Mouse (Mus musculus): ENCODE data around the gene Tigar. TPM values are rescaled to one million over a fixed set of nuclear protein-coding genes. Genes with fewer than 3 reads are reported as not detected.

Tigar gene
- total RNA-seq, 2 experiments from 2014 or later, result 24.9 to 29.8 TPM

DNA sequence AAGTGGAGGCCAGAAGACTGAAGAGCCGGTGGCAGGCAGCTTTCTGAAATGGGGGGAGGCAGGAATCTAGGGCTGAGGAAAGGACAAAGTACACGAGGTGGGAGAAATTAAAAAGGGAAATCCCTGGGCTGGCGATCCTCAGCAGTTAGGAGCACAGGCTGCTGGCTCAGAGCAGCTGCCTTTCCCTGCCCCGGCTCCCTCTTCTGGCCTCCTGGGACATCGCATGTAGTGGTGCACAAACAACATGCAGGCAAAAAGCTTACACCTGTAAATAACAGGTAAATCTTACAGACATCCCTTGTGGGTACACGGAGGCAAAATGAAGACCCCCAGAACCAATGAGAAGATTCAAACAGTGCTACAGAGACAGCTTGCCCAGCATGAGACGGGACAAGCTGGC, 14.8 kb downstream of the Tigar start:
- peak; percentile 25 to 44 for DNase-seq (ENCODE audit: low spot score in 2 of 2)

DNA sequence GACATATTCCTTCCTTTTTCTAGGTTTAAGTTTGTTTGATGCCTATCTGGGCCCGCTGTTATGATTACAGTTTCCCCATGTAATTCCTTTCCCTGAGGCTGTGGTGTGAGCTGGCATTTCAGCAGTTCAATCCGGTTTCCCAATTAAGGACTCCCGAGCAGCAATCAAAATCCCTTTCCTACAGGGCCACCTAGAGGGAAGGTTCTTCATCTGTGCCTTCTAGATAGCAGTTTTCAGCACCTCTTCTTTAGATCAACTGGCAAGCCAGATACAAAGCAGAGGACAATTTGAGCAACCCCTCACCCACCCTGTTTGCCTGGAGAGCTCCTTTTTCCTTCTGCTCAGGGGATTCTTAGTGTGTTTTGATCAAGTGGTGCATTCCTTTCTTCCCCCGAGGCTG, 22.6 kb downstream of the Tigar start:
- peak; percentile 63 to 72 for DNase-seq (ENCODE audit: low spot score in 2 of 2)

DNA sequence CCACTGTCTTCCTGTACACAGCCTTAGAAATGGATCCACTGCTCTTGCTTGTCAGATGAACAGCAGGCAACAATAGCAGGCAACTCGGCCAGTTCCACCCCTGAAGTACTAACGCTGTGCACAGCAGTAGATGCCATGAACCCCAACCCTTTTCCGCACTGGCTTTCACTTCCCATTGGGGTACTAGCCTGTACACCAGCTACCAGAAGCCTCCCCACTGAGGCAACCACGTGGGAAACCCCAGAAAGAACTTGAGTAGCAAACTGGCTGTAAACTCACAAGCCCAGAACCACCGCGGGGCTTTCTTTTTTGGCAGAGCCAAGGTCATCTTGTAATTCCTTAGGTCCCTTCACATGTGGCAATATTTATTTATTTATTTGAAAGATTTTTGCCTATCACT, 27.5 kb downstream of the Tigar start:
- no peak for DNase-seq (ENCODE audit: low spot score in 2 of 2)

DNA sequence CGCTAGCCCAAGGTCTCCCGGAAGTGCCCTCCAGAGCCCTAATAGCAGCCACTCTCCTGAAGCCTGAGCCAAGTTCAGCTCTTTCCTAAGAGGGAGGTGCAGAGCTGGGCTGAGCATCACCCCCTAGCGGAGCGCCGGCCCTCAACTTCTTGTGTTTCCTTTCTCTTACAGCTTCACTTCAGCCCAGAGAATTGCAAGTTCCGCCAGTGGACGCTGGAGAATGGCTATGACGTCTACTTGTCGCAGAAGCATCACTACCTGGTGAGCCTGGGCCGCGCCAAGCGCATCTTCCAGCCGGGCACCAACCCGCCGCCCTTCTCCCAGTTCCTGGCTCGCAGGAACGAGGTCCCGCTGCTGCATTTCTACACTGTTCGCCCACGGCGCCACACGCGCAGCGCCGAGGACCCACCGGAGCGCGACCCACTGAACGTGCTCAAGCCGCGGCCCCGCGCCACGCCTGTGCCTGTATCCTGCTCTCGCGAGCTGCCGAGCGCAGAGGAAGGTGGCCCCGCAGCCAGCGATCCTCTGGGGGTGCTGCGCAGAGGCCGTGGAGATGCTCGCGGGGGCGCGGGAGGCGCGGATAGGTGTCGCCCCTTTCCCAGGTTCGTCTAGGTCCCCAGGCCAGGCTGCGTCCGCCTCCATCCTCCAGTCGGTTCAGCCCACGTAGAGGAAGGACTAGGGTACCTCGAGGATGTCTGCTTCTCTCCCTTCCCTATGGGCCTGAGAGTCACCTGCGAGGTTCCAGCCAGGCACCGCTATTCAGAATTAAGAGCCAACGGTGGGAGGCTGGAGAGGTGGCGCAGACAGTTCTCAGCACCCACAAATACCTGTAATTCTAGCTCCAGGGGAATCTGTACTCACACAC, 29.3 kb downstream of the Tigar start:
- DNase-seq (ENCODE audit: low spot score in 2 of 2), result peak; percentile 75 to 87

DNA sequence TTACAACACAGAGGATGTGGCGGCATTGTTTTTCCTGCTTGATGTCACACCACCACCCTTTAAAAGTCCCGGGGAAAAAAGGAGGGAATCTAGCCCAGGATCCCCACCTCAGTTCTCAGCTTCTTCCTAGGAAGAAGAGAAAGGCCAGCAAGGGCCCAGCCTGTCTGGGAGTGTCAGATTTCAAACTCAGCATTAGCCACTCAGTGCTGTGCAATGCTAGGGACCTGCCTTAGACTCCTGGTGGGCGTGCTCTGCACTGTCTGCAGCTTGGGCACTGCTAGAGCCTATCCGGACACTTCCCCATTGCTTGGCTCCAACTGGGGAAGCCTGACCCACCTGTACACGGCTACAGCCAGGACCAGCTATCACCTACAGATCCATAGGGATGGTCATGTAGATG, 36.5 kb downstream of the Tigar start, which contains the start of gene Fgf23:
Fgf23 (plus strand) TSS at position 86 of the 400 bp plus-strand sequence.
- no peak for DNase-seq (ENCODE audit: low spot score in 2 of 2)

DNA sequence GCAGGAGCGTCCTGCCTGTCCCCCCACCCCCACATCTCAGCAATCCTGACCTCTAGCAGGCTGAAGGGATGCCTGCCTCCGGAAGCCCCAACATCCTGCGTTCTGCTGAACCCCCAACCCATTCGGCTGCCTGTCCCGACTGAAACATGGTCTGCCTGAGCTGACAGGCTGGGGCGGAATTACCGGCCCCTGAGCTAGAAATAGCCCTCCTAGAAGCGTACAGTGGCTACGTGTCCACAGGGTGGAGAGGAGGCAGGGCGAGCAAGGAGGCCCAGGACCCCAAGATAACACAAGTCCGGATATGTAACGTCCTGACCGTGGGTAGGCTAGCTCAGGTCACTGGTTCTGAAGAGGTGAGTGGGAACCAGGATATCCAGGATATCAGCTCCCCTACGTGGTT, 44.5 kb downstream of the Tigar start:
- DNase-seq (ENCODE audit: low spot score in 2 of 2), result no peak

DNA sequence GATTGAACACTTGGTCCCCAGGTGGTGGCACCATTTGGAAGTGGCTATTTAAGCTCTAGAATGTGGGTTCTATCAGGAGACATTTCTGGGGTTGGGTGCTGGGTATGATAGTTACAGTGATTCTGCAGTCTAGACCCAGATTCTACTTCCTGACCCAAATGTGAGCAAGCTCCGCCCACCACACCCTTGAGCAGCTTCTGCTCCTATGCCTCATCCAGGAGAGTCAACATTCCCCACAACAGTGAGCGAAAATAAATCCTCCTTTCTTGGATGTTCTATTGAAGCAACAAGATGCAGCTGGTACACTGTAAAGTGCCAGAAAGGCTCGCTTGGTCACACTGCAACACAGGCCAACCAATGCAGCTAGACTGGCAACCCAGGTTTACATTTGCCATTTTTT, 45.4 kb downstream of the Tigar start:
- DNase-seq (ENCODE audit: low spot score in 2 of 2), result peak; percentile 10 to 18

DNA sequence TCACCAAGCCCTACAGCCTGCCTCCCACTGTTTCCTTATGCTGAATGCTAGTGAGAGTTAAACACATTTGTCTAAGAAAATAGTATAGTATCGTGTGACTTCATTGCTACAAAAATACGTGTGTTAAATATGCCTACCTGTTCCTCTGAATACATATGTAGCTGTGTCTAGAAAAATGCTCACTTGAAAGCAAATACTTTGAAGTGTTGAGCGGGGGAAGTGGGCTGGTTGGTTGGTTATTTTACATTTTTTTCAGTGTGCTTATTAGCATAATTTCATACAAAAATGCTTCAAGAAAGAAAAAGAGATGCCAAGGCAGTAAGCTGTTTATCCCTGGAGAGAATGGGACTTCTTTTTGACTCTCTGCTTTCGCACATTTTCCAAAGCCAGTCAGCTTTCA, 49.4 kb downstream of the Tigar start:
- DNase-seq (ENCODE audit: low spot score in 2 of 2), result no peak

DNA sequence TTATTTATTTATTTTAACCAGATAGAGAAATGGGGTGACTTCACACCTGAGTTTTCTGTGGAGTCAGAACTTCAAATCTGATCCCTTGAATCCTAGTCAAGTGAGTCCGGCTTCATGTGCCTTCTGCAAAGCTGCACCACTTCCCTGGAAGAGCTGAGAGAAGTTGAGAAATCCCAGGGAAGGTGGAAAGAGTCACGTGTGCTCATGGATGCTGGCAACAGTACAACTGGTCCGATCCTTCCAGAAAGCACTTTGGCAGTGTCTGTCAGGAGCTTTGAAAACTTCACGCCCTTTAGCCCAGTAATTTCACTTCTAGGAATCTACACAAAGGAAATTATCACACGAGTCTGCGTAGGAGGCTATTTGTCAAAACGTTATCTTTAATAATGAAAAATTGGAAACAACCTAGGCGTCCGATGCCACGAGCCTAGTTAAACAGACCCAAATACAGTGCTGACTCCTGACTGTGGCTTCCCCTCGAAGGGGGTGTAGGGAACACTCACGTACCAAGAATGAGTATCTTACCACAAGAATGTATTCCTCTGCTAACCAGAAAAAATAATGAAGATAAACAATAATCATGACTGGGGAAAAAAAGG, 52.3 kb downstream of the Tigar start:
- no peak for DNase-seq (ENCODE audit: low spot score in 2 of 2)

DNA sequence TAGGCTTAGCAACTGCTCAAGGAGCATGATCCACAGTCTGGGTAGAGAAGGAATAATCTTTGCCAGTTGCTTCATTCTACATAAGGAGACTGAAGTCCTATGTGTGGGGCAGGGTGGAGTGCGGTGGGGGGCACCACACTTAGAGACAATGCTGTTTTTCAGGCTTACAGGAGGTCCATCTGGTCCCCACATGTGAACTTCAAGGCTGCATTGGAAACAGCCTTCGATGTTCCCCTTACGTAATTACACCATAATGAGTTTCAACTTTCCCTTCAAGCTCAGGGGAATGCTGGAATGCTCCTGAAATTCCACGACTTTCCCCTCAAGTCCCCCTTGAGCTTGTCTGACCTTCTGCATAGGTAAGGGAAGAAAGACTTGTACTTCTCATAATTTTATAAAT, 58.5 kb downstream of the Tigar start:
- DNase-seq (ENCODE audit: low spot score in 2 of 2), result no peak

DNA sequence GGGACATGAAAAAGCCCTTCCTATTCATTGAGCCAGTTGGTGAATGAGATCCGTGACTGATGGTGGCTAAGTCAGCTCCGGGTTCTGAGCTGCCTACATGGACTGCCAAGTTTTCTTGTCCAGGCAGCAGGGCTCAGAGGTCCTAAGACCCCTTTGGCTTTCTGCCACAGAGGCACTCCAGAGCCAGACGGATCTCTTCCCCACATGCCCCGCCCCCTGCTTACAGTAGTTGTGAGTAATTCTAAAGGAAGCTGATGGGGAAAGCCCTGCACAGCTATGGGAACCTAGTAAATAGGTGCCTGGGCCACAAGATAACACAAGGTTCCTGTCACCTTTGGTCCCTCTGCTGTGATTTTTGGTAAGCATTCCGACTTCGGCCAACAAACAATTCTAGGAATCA, 64.4 kb downstream of the Tigar start:
- no peak for DNase-seq (ENCODE audit: low spot score in 2 of 2)

Other genes with a start within 250 kb of the Tigar start
- under 1 TPM in 1 of 2 experiments, not detected in 1; 0.23 TPM for gene Dyrk4, start 187.7 kb downstream of the Tigar start, total RNA-seq (2021)
- 1 to 10 TPM; 1.1 to 3.1 TPM for gene Rad51ap1, start 170.0 kb downstream of the Tigar start, total RNA-seq (2021)
- 10 to 100 TPM; 47.2 to 47.4 TPM for gene D6Wsu163e, start 169.6 kb downstream of the Tigar start, total RNA-seq (2021)
- gene Fgf6, start 94.0 kb downstream of the Tigar start, total RNA-seq (2021), result not detected
- under 1 TPM; 0.40 to 0.49 TPM for gene Fgf23, start 36.7 kb downstream of the Tigar start, total RNA-seq (2021)
- gene Ccnd2, start 42.6 kb upstream of the Tigar start, total RNA-seq (2021), result 10 to 100 TPM; 79.9 to 83.3 TPM